Comparison of ENCODE assay signal across 18 mouse cellular contexts in the genomic region with DNA sequence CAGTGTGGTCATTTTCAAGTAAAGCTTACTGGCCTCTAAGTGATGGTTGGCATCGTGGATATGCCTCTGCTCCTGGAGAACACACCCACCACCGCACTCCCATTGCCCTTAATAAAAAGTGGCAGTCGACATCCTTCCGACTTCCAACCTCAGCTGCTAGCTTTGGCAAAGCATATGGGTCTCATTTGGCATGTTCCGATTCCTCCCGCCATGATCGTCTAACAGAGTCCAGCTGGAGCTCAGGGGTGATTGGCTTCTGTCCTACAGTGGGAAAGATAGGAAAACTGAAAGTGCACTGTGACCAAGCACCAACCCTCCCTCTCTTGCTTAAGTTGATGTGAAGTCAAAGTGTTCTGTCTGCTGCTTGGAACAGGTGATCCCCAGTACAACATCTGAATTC.
DNase-seq lines count a peak whose midpoint lies in the region; ATAC-seq lines count a peak whose summit lies in the region.
"Had no signal": no experiment of that assay in that cellular context is flagged by ENCODE, and none has a peak within 500 bp of the region (broad histone marks: within the 10 kb centered on the region; RNA-seq: fewer than 3 reads in every experiment).

No protein-coding gene starts in this region.

- no peak overlapping the region for H3K9ac ChIP-seq in embryonic facial prominence, embryonic 11.5 days (replicated peaks; ENCODE audit: low read length)
- no peak overlapping the region for H3K9ac ChIP-seq in embryonic facial prominence, embryonic 14.5 days (ENCODE audit: low read depth, low read length)
- H3K9ac ChIP-seq: embryonic facial prominence, embryonic 12.5 days; heart, embryonic 13.5 days; hindbrain, embryonic 13.5 days; kidney, embryonic 15.5 days had no signal

- no peak overlapping the region for H3K4me3 ChIP-seq in heart, embryonic 10.5 days
- no peak overlapping the region for H3K4me3 ChIP-seq in embryonic facial prominence, embryonic 11.5 days (ENCODE audit: low read depth, low read length)
- no peak overlapping the region for H3K4me3 ChIP-seq in embryonic facial prominence, embryonic 14.5 days (ENCODE audit: low read depth, low read length)
- H3K4me3 ChIP-seq: embryonic facial prominence, embryonic 12.5 days; heart, embryonic 13.5 days; hindbrain, embryonic 13.5 days; kidney, embryonic 15.5 days had no signal

- H3K4me2 ChIP-seq in embryonic facial prominence, embryonic 11.5 days (ENCODE audit: low read depth, low read length) = no peak overlapping the region
- H3K4me2 ChIP-seq in embryonic facial prominence, embryonic 14.5 days (ENCODE audit: low read depth, low read length) = no peak overlapping the region; the same call in 1 of the 2 replicates
- H3K4me2 ChIP-seq: embryonic facial prominence, embryonic 12.5 days; heart, embryonic 13.5 days; hindbrain, embryonic 13.5 days; kidney, embryonic 15.5 days had no signal

- no peaks in the 10 kb centered on the region for H3K27me3 ChIP-seq in heart, embryonic 10.5 days (ENCODE audit: insufficient read depth, poor library complexity, severe bottlenecking)
- no peaks in the 10 kb centered on the region for H3K27me3 ChIP-seq in embryonic facial prominence, embryonic 11.5 days (ENCODE audit: control insufficient read depth, insufficient read depth, low read length)
- H3K27me3 ChIP-seq in embryonic facial prominence, embryonic 14.5 days (replicated peaks; ENCODE audit: control insufficient read depth, insufficient read depth, low read length) = no peaks in the 10 kb centered on the region
- H3K27me3 ChIP-seq: embryonic facial prominence, embryonic 12.5 days; heart, embryonic 13.5 days; hindbrain, embryonic 13.5 days; kidney, embryonic 15.5 days had no signal

- H3K4me1 ChIP-seq in heart, embryonic 10.5 days = no peaks in the 10 kb centered on the region
- H3K4me1 ChIP-seq in embryonic facial prominence, embryonic 11.5 days (ENCODE audit: control insufficient read depth, insufficient read depth, low read length) = no peaks in the 10 kb centered on the region
- peaks cover 2% of the 10 kb centered on the region; the same call in 1 of the 2 replicates for H3K4me1 ChIP-seq in embryonic facial prominence, embryonic 14.5 days (ENCODE audit: control insufficient read depth, insufficient read depth, low read length)
- H3K4me1 ChIP-seq: heart, embryonic 13.5 days; kidney, embryonic 15.5 days had no signal

- DNase-seq in heart, adult 11 months = peak; percentile 63
- no peak for DNase-seq in heart, embryonic 10.5 days (ENCODE audit: low spot score)
- DNase-seq in left cerebral cortex, postnatal 4 days = peak; percentile 71
- DNase-seq in left cerebral cortex, postnatal 25 days (ENCODE audit: low spot score in 2 of 2) = no peak
- peak; percentile 75 for DNase-seq in embryonic facial prominence, embryonic 11.5 days (ENCODE audit: low spot score)
- DNase-seq in embryonic facial prominence, embryonic 14.5 days (ENCODE audit: low spot score) = peak; percentile 47
- no peak for DNase-seq in gastrocnemius, postnatal 36 days
- DNase-seq: adrenal gland, adult 8-10 months; adrenal gland, postnatal 36 days; cerebellum, adult 9-10 months; gastrocnemius, postnatal 10 days; heart, postnatal 36 days; kidney, adult 2 months had no signal

- H3K36me3 ChIP-seq in heart, embryonic 10.5 days = no peaks in the 10 kb centered on the region
- H3K36me3 ChIP-seq in embryonic facial prominence, embryonic 11.5 days (replicated peaks; ENCODE audit: control insufficient read depth, insufficient read depth, low read depth, low read length) = no peaks in the 10 kb centered on the region
- no peaks in the 10 kb centered on the region for H3K36me3 ChIP-seq in embryonic facial prominence, embryonic 14.5 days (ENCODE audit: control insufficient read depth, insufficient read depth, low read length)
- H3K36me3 ChIP-seq: embryonic facial prominence, embryonic 12.5 days; heart, embryonic 13.5 days; hindbrain, embryonic 13.5 days; kidney, embryonic 15.5 days had no signal

- intact Hi-C loops in left cerebral cortex, postnatal 4 days (cut with DNase I) = no loop called here
- intact Hi-C loops in left cerebral cortex, postnatal 25 days (cut with DNase I) = no loop called here
- intact Hi-C loops in gastrocnemius, postnatal 36 days (cut with DNase I) = no loop called here

- no peak overlapping the region for H3K27ac ChIP-seq in heart, embryonic 10.5 days
- no peak overlapping the region for H3K27ac ChIP-seq in embryonic facial prominence, embryonic 11.5 days (replicated peaks; ENCODE audit: low read depth, low read length)
- H3K27ac ChIP-seq in embryonic facial prominence, embryonic 14.5 days (replicated peaks; ENCODE audit: low read depth, low read length) = no peak overlapping the region
- H3K27ac ChIP-seq: embryonic facial prominence, embryonic 12.5 days; heart, embryonic 13.5 days; hindbrain, embryonic 13.5 days; kidney, embryonic 15.5 days had no signal

- no peaks in the 10 kb centered on the region for H3K9me3 ChIP-seq in heart, embryonic 10.5 days
- no peaks in the 10 kb centered on the region for H3K9me3 ChIP-seq in embryonic facial prominence, embryonic 11.5 days (replicated peaks; ENCODE audit: control insufficient read depth, low read length)
- H3K9me3 ChIP-seq in embryonic facial prominence, embryonic 14.5 days (ENCODE audit: control insufficient read depth, low read length) = no peaks in the 10 kb centered on the region
- H3K9me3 ChIP-seq: embryonic facial prominence, embryonic 12.5 days; heart, embryonic 13.5 days; hindbrain, embryonic 13.5 days; kidney, embryonic 15.5 days had no signal

- WGBS in heart, embryonic 10.5 days = 83% methylated on average over 7 of the region's 7 CpGs
- WGBS in embryonic facial prominence, embryonic 11.5 days = 44% methylated on average over 7 of the region's 7 CpGs
- WGBS in embryonic facial prominence, embryonic 14.5 days = 29% methylated on average over 7 of the region's 7 CpGs

- no peak for ATAC-seq in embryonic facial prominence, embryonic 11.5 days (replicated peaks; ENCODE audit: insufficient number of reproducible peaks, low FRiP score, low TSS enrichment, low read depth)
- 0 out of 2 replicates have a peak, but pooled peaks have one; percentile 12 for ATAC-seq in embryonic facial prominence, embryonic 14.5 days (ENCODE audit: low read depth)
- ATAC-seq: forebrain, embryonic 16.5 days had no signal

Comparison
In these comparisons a context has a peak if more than half of its experiments do, and no peak if none do; other contexts are left out.
1. DNase-seq: peak in heart, adult 11 months (single experiment), left cerebral cortex, postnatal 4 days (single experiment), embryonic facial prominence, embryonic 11.5 days (single experiment) and embryonic facial prominence, embryonic 14.5 days (single experiment); none in heart, embryonic 10.5 days (single experiment), left cerebral cortex, postnatal 25 days (0 of 2) and gastrocnemius, postnatal 36 days (0 of 2).